Mouse (Mus musculus) lung, postnatal 10 days (tissue): ENCODE results near the gene Gm7942.
"Not testable (repeated sequence)": the region's sequence is repeated elsewhere in the genome, so short reads cannot be mapped to it uniquely, and the experiment has no call there.

ENCODE experiments used
- DNase-seq: peaks from one replicate; pipeline ENCODE4 v3.0.0; 2021

Gene Gm7942

GRCm38 (mm10) chr5:95106638-95107037 is at the start of gene Gm7942:
Gene Gm7942 (plus strand): TSS chr5:95106938.
- not testable (repeated sequence) for DNase-seq
